Mouse (Mus musculus): ENCODE data around the gene Mrpl30. TPM values are rescaled to one million over a fixed set of nuclear protein-coding genes. Genes with fewer than 3 reads are reported as not detected.

Gene Mrpl30
- polyA plus RNA-seq, 2 experiments, result 124 to 275 TPM

DNA sequence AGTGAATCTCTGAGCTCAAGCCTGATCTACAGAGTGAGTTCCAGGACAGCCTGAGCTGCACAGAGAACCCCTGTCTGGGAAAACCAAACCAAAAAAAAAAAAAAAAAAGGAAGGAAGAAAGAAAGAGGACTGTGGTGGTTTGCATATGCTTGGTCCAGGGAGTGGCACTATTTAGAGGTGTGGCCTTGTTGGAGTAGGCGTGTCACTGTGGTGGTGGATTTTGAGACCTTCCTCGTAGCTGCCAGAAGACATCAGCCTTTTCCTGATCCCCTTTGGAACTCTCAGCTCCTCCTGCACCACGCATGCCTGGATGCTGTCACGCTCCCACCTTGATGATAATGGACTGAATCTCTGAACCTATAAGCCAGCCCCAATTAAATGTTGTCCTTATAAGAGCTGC, 6.9 kb upstream of the Mrpl30 start:
- no peaks in the 10 kb centered on the region for H3K27me3 ChIP-seq (ENCODE audit: control insufficient read depth, insufficient read depth, low read length)
- no peak overlapping the region for H3K4me3 ChIP-seq (replicated peaks; ENCODE audit: low read length)
- H3K4me2 ChIP-seq (replicated peaks; ENCODE audit: low read depth, low read length, severe bottlenecking), result no peak overlapping the region
- no peaks in the 10 kb centered on the region for H3K9me3 ChIP-seq (ENCODE audit: control insufficient read depth, low read length)
- no peaks in the 10 kb centered on the region for H3K4me1 ChIP-seq (ENCODE audit: control insufficient read depth, insufficient read depth, low read length)
- no peak for ATAC-seq (ENCODE audit: low FRiP score, low read depth)
- WGBS, result 94% methylated on average over 4 of the region's 4 CpGs
- no peak overlapping the region for H3K9ac ChIP-seq (ENCODE audit: low read depth, low read length, severe bottlenecking)
- no peak overlapping the region for H3K27ac ChIP-seq (replicated peaks; ENCODE audit: low read depth, low read length)
- no peak for DNase-seq (ENCODE audit: low spot score)
- peaks cover 60% of the 10 kb centered on the region for H3K36me3 ChIP-seq (ENCODE audit: control insufficient read depth, insufficient read depth, low read length)
- TF ChIP-seq POLR2A (IDR thresholded peaks at IDR 0.05; ENCODE audit: borderline replicate concordance, extremely low read depth, insufficient read depth, insufficient read length), result no peak

DNA sequence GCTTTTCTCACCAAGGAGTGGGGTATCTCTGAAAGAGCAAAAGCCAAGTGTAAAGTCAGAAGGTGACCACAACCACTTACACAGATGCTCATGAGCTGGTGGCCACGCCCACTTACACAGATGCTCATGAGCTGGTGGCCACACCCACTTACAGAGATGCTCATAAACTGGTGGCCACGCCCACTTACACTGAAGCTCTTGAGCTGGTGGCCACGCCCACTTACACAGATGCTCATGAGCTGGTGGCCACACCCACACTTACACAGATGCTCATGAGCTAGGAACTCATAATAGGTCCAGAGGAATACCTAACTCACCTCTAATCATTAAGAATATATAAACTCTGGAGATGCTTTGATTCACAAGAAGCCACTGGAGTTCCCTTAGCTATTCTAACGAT, 5.8 kb upstream of the Mrpl30 start:
- TF ChIP-seq POLR2A (IDR thresholded peaks at IDR 0.05; ENCODE audit: borderline replicate concordance, extremely low read depth, insufficient read depth, insufficient read length), result no peak
- ATAC-seq (ENCODE audit: low FRiP score, low read depth) (no peak), DNase-seq (ENCODE audit: low spot score) (no peak)
- WGBS, result 71% methylated on average over 4 of the region's 4 CpGs
- Histone ChIP-seq H3K4me1 (ENCODE audit: control insufficient read depth, insufficient read depth, low read length) (peaks cover 5% of the 10 kb centered on the region), H3K36me3 (ENCODE audit: control insufficient read depth, insufficient read depth, low read length) (peaks cover 49% of the 10 kb centered on the region), H3K27ac (replicated peaks; ENCODE audit: low read depth, low read length) (no peak overlapping the region), H3K4me3 (replicated peaks; ENCODE audit: low read length) (no peak overlapping the region), H3K9ac (ENCODE audit: low read depth, low read length, severe bottlenecking) (no peak overlapping the region), H3K9me3 (ENCODE audit: control insufficient read depth, low read length) (no peaks in the 10 kb centered on the region), H3K4me2 (replicated peaks; ENCODE audit: low read depth, low read length, severe bottlenecking) (no peak overlapping the region), H3K27me3 (ENCODE audit: control insufficient read depth, insufficient read depth, low read length) (no peaks in the 10 kb centered on the region)

DNA sequence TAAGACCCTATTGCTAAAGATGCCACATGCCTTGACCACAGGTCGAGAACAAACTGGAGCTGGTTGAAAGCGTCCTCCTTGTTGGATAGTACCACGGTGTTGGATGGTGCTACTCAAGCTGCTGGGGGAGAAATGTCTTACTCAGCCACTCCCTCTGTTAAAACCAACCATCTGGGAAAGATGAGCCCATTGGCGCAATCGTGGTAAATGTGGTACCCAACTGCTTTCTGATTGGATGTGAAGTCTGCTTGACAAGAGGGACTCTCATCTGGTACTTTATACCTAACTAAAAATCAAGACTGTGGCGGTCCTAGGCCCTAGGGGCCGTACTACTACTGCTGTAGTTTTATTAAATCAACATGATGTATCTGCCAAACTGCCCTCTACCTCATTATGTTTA, 1.1 kb upstream of the Mrpl30 start:
- WGBS, result 76% methylated on average over 7 of the region's 7 CpGs
- peak overlapping the region; percentile 70; the same call in 1 of the 2 replicates for H3K9ac ChIP-seq (ENCODE audit: low read depth, low read length, severe bottlenecking)

DNA sequence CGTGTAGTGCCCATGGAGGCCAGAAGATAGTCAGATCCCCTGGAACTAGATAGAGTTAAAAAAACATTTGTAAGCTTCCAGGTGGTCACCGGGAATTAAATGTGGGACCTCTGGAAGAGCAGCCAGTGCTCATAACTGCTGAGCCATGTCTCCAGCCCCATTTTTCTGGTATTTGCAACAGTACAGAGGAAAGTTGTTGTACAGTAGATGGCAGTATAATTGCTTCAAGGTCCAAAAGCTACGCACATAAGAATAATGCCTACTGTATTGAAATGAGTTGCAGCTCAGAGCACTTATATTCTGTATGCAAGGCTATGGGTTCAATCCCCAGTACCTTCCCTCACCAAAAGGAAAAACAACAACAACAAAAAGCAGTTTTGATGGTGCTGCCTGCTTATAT, 1.1 kb downstream of the Mrpl30 start:
- Histone ChIP-seq H3K9me3 (ENCODE audit: control insufficient read depth, low read length) (no peaks in the 10 kb centered on the region), H3K4me1 (ENCODE audit: control insufficient read depth, insufficient read depth, low read length) (peaks cover 13% of the 10 kb centered on the region), H3K36me3 (ENCODE audit: control insufficient read depth, insufficient read depth, low read length) (peaks cover 19% of the 10 kb centered on the region), H3K4me3 (replicated peaks; ENCODE audit: low read length) (peak overlapping the region; percentile 67), H3K27ac (replicated peaks; ENCODE audit: low read depth, low read length) (no peak overlapping the region), H3K27me3 (ENCODE audit: control insufficient read depth, insufficient read depth, low read length) (no peaks in the 10 kb centered on the region), H3K9ac (ENCODE audit: low read depth, low read length, severe bottlenecking) (no peak overlapping the region), H3K4me2 (replicated peaks; ENCODE audit: low read depth, low read length, severe bottlenecking) (peak overlapping the region; percentile 82)
- no peak for TF ChIP-seq POLR2A (IDR thresholded peaks at IDR 0.05; ENCODE audit: borderline replicate concordance, extremely low read depth, insufficient read depth, insufficient read length)
- no peak for DNase-seq (ENCODE audit: low spot score)
- 68% methylated on average over 3 of the region's 3 CpGs for WGBS
- no peak for ATAC-seq (ENCODE audit: low FRiP score, low read depth)

More for the DNA sequence above, 1.1 kb upstream of the Mrpl30 start:
- Histone ChIP-seq H3K36me3 (ENCODE audit: control insufficient read depth, insufficient read depth, low read length) (peaks cover 8% of the 10 kb centered on the region), H3K4me1 (ENCODE audit: control insufficient read depth, insufficient read depth, low read length) (peaks cover 13% of the 10 kb centered on the region), H3K4me3 (replicated peaks; ENCODE audit: low read length) (peak overlapping the region; percentile 67), H3K9me3 (ENCODE audit: control insufficient read depth, low read length) (no peaks in the 10 kb centered on the region), H3K27ac (replicated peaks; ENCODE audit: low read depth, low read length) (no peak overlapping the region), H3K27me3 (ENCODE audit: control insufficient read depth, insufficient read depth, low read length) (no peaks in the 10 kb centered on the region), H3K4me2 (replicated peaks; ENCODE audit: low read depth, low read length, severe bottlenecking) (peak overlapping the region; percentile 82)
- no peak for ATAC-seq (ENCODE audit: low FRiP score, low read depth)
- no peak for DNase-seq (ENCODE audit: low spot score)
- TF ChIP-seq POLR2A (IDR thresholded peaks at IDR 0.05; ENCODE audit: borderline replicate concordance, extremely low read depth, insufficient read depth, insufficient read length), result no peak

DNA sequence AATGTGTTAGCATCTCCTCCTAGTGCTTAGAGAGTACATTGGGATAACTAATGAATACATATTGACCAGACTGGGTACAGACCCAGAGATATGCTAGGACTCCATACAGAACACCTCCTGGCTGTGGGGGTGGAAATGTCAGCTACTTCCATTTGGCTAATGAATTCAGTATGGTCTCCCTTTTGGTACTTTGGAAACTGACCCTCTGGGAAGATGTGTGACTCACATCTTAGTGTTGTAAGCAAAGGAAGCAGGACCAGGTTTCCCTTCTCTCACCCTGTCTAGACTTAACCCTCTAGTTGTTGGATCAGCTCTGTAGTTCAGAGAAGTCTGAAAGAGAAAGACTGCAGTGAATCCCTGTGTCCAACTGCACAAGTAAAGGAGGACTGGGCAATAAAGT, 4.3 kb downstream of the Mrpl30 start:
- Histone ChIP-seq H3K27me3 (ENCODE audit: control insufficient read depth, insufficient read depth, low read length) (no peaks in the 10 kb centered on the region), H3K9me3 (ENCODE audit: control insufficient read depth, low read length) (no peaks in the 10 kb centered on the region), H3K27ac (replicated peaks; ENCODE audit: low read depth, low read length) (no peak overlapping the region), H3K4me2 (replicated peaks; ENCODE audit: low read depth, low read length, severe bottlenecking) (no peak overlapping the region), H3K36me3 (ENCODE audit: control insufficient read depth, insufficient read depth, low read length) (peaks cover 47% of the 10 kb centered on the region), H3K4me1 (ENCODE audit: control insufficient read depth, insufficient read depth, low read length) (peaks cover 7% of the 10 kb centered on the region; the same call in 1 of the 2 replicates), H3K4me3 (replicated peaks; ENCODE audit: low read length) (no peak overlapping the region), H3K9ac (ENCODE audit: low read depth, low read length, severe bottlenecking) (no peak overlapping the region)
- ATAC-seq (ENCODE audit: low FRiP score, low read depth) (no peak), DNase-seq (ENCODE audit: low spot score) (no peak)
- no peak for TF ChIP-seq POLR2A (IDR thresholded peaks at IDR 0.05; ENCODE audit: borderline replicate concordance, extremely low read depth, insufficient read depth, insufficient read length)

DNA sequence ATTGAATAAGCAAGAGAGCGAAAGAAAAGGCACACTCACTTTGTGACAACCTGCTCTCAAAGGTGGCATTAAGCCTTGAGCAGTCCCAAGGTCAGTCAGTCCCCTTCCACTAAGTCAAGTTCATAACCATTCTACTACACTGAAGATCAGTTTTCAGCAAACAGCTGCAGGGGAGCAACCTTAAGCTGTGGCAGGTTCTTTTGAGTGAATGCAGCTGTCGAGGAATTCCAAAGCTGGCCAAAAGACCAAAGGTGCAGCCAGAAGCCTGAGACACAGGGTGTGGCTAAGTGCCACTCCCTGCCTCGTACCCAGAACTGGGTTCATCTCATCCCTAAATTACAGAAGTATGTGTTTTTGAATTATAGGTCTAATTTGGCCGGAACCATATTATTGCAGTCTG, 9.5 kb downstream of the Mrpl30 start:
- no peak for TF ChIP-seq POLR2A (IDR thresholded peaks at IDR 0.05; ENCODE audit: borderline replicate concordance, extremely low read depth, insufficient read depth, insufficient read length)
- H3K4me1 ChIP-seq (ENCODE audit: control insufficient read depth, insufficient read depth, low read length), result no peaks in the 10 kb centered on the region
- H3K27ac ChIP-seq (replicated peaks; ENCODE audit: low read depth, low read length), result no peak overlapping the region
- no peak overlapping the region for H3K4me3 ChIP-seq (replicated peaks; ENCODE audit: low read length)
- H3K9me3 ChIP-seq (ENCODE audit: control insufficient read depth, low read length), result no peaks in the 10 kb centered on the region
- ATAC-seq (ENCODE audit: low FRiP score, low read depth) (no peak), DNase-seq (ENCODE audit: low spot score) (no peak)
- 70% methylated on average over 4 of the region's 4 CpGs for WGBS
- no peak overlapping the region for H3K4me2 ChIP-seq (replicated peaks; ENCODE audit: low read depth, low read length, severe bottlenecking)
- no peaks in the 10 kb centered on the region for H3K27me3 ChIP-seq (ENCODE audit: control insufficient read depth, insufficient read depth, low read length)
- H3K9ac ChIP-seq (ENCODE audit: low read depth, low read length, severe bottlenecking), result no peak overlapping the region
- peaks cover 47% of the 10 kb centered on the region for H3K36me3 ChIP-seq (ENCODE audit: control insufficient read depth, insufficient read depth, low read length)

Measured in limb, embryonic 14.5 days (tissue).